Mouse (Mus musculus) intestine, postnatal 0 days (tissue): ENCODE results near the gene Ago3. TPM values are rescaled to one million over a fixed set of nuclear protein-coding genes. Genes with fewer than 3 reads are reported as not detected.
A peak's percentile ranks its signal among the peaks of the same experiment; 100 is the strongest.

Source experiments
- ATAC-seq: fragments of 200-750 bp; cut with Nextera tagmentation; 2 replicates; pipeline ENCODE4 v1.8.0; 2017; ENCODE audit warnings: mild to moderate bottlenecking, moderate TSS enrichment, moderate library complexity
- H3K27ac ChIP-seq: fragments of 300-500 bp; sonication (generic); 2 replicates; pipeline ENCODE4 v1.5.1; 2014; ENCODE audit warnings: mild to moderate bottlenecking, low read depth, low read length, moderate library complexity
- H3K27me3 ChIP-seq: fragments of 300-500 bp; sonication (generic); replicated peaks from 2 replicates; pipeline ENCODE4 v1.6.1; 2014; ENCODE audit warnings: low read length, mixed read lengths; ENCODE audit not compliant: control insufficient read depth, insufficient read depth
- H3K36me3 ChIP-seq: fragments of 300-500 bp; sonication (generic); 2 replicates; pipeline ENCODE4 v1.6.1; 2014; ENCODE audit warnings: mild to moderate bottlenecking, moderate library complexity; ENCODE audit not compliant: control insufficient read depth, insufficient read depth
- H3K4me1 ChIP-seq: fragments of 300-500 bp; sonication (generic); replicated peaks from 2 replicates; pipeline ENCODE4 v1.6.1; 2014; ENCODE audit warnings: antibody characterized with exemption, low read length, mixed read lengths; ENCODE audit not compliant: control insufficient read depth, insufficient read depth
- H3K4me2 ChIP-seq: fragments of 300-500 bp; sonication (generic); replicated peaks from 2 replicates; pipeline ENCODE4 v1.6.1; 2014; ENCODE audit warnings: low read depth, mild to moderate bottlenecking, moderate library complexity
- H3K4me3 ChIP-seq: fragments of 300-500 bp; sonication (generic); 2 replicates; pipeline ENCODE4 v1.5.1; 2014; ENCODE audit warnings: low read depth, low read length
- H3K9ac ChIP-seq: fragments of 300-500 bp; sonication (generic); 2 replicates; pipeline ENCODE4 v1.6.1; 2014; ENCODE audit warnings: mild to moderate bottlenecking, low read depth, low read length
- H3K9me3 ChIP-seq: fragments of 300-500 bp; sonication (generic); 2 replicates; pipeline ENCODE4 v1.6.1; 2016; ENCODE audit warnings: mixed run types; ENCODE audit not compliant: control insufficient read depth
- CTCF ChIP-seq: sonication (generic); IDR thresholded peaks from 2 replicates; pipeline ENCODE4 v1.5.1; 2016; ENCODE audit warnings: low read depth, mild to moderate bottlenecking, control low read depth, antibody characterized with exemption, moderate library complexity
- WGBS: fragments of 180-500 bp; shearing (Covaris S2); extraction: QIAGEN DNeasy Blood & Tissue Kit; methylation state at CpG from one replicate; pipeline ENCODE4 v1.1.7; 2014; 5-methylcytosine and 5-hydroxymethylcytosine counted together
- polyA plus RNA-seq: library from polyadenylated mRNA; unstranded; fragments of >200 nt; fragmentation: Nextera tagmentation; extraction: Ambion mirVana; gene quantifications from 2 replicates; pipeline ENCODE4 v1.2.1, GENCODE M21; 2015

The Ago3 gene
- polyA plus RNA-seq, 1 experiment from 2014 or later: 9.3 TPM

DNA sequence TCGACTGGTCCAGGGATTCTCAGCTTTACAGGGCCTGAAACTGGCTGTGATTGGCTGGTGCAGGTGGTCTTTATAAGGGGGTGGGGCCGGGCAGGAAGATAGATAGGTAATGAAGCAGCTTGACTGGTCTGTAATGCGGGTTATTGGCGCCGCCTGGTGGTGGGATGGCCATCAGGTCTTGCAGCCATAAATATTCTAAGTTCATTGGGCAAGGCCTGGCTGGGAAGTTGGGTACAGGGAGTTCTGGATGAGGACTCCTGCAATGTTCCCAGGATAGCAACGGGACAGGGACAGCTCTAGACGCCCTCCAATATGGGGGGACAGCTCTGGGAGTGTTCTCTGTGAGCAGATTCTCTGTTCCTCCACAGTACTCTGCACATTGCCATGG lies 119.4 kb downstream of the Ago3 start:
- Histone ChIP-seq H3K27me3 (0 out of 2 replicates have a peak, but pooled peaks cover 6% of the 10 kb centered on the region), H3K9me3 (no peaks in the 10 kb centered on the region), H3K9ac (no peak overlapping the region), H3K4me2 (peak overlapping the region; percentile 54), H3K4me1 (no peaks in the 10 kb centered on the region; the same call in 1 of the 2 replicates), H3K4me3 (peak overlapping the region; percentile 17; the same call in 1 of the 2 replicates), H3K36me3 (no peaks in the 10 kb centered on the region; the same call in 1 of the 2 replicates), H3K27ac (no peak overlapping the region)
- under 1% methylated on average over 7 of the region's 7 CpGs for WGBS
- TF ChIP-seq CTCF: peak; percentile 86
- peak; percentile 61 for ATAC-seq

DNA sequence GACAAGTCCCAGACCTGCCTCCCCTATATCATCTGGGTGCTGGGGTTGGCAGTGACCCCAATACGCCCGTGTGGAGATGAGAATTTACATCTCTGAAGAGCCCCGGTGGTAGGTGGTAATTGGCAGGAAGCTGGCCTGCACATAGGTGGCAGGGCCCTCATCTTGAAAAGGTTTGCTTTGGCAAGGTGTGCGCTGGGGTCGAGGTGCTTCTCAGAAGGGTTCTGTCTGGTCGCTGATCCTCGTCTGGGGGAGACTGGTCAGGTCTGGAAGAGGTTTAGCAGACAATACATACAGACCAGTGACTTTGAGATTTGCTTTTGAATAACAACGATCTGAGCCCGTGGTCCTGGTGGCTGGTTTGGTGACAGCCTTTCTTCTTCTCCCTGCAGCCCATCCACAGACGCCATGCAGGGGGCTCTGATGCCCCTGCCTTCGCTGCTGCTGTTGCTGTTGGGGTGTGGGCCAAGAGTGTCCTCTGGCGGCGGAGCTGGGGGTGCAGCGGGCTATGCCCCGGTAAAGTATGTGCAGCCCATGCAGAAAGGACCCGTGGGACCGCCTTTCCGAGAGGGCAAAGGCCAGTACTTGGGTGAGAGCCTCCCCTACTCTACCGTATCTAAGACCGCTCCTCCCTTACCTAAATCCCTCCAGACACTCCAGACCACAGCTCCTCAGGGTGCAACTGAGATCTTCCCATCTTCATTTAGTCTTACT lies 120.0 kb downstream of the Ago3 start:
- TF ChIP-seq CTCF: no peak; the same call in 1 of the 2 replicates
- Histone ChIP-seq H3K4me2 (peak overlapping the region; percentile 54), H3K4me3 (peak overlapping the region; percentile 17; the same call in 1 of the 2 replicates), H3K9me3 (no peaks in the 10 kb centered on the region), H3K27me3 (0 out of 2 replicates have a peak, but pooled peaks cover 6% of the 10 kb centered on the region), H3K36me3 (no peaks in the 10 kb centered on the region), H3K27ac (no peak overlapping the region), H3K9ac (no peak overlapping the region), H3K4me1 (no peaks in the 10 kb centered on the region; the same call in 1 of the 2 replicates)
- ATAC-seq: 0 out of 2 replicates have a peak, but pooled peaks have one; percentile 6
- 15% methylated on average over 20 of the region's 20 CpGs for WGBS

DNA sequence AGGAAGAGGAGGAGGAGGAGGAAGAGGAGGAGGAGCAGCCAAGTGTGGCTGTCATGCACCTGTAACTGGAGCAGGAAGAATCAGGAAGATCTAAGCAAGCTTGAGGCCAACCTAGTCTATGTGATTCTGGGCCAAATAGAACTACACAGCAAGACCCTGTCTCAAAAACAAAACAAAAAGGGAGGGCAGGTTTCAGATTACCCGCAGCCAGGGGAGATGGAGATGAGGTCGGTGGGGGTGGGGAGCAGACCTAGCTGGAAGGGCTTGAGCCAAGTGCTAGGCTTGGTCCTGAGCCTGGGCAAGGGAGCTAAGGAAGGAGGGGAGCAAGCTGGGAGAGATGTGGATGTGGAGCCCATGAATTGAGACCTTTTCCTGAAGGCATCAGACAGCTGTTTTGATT lies 122.5 kb downstream of the Ago3 start:
- no peak for TF ChIP-seq CTCF
- WGBS: 20% methylated on average over 2 of the region's 2 CpGs

DNA sequence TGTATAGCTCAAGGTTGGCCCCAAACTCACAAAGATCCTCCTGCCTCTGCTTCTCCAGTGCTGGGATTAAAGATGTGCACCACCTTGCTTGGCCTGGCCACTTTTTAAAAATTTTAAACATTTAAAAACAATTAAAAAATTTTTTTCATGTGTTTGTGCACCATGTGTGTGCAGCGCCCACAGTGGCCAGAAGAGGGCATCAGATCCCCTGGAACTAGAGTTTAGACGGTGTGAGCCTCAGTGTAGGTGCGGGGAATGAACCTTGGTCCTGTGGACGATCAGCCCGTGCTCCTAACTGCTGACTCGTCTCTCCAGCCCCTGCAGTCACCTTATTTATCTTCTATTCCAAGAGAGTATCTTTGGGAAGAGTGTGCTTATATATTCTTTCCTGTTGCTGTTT lies 123.3 kb downstream of the Ago3 start:
- no peak overlapping the region for H3K27ac ChIP-seq
- H3K9me3 ChIP-seq: no peaks in the 10 kb centered on the region
- no peaks in the 10 kb centered on the region for H3K36me3 ChIP-seq
- no peak for ATAC-seq
- peaks cover 27% of the 10 kb centered on the region for H3K27me3 ChIP-seq
- peaks cover 5% of the 10 kb centered on the region; the same call in 1 of the 2 replicates for H3K4me1 ChIP-seq
- H3K4me3 ChIP-seq: no peak overlapping the region
- no peak overlapping the region for H3K4me2 ChIP-seq
- WGBS: 92% methylated on average over 6 of the region's 6 CpGs
- 0 out of 2 replicates have a peak, but pooled peaks have one; percentile 25 for TF ChIP-seq CTCF
- no peak overlapping the region for H3K9ac ChIP-seq

More for the DNA sequence above, 122.5 kb downstream of the Ago3 start:
- Histone ChIP-seq H3K4me3 (no peak overlapping the region), H3K27me3 (peaks cover 19% of the 10 kb centered on the region; the same call in 1 of the 2 replicates), H3K9me3 (no peaks in the 10 kb centered on the region), H3K4me2 (no peak overlapping the region), H3K27ac (no peak overlapping the region), H3K36me3 (no peaks in the 10 kb centered on the region), H3K9ac (no peak overlapping the region), H3K4me1 (no peaks in the 10 kb centered on the region; the same call in 1 of the 2 replicates)
- no peak for ATAC-seq

DNA sequence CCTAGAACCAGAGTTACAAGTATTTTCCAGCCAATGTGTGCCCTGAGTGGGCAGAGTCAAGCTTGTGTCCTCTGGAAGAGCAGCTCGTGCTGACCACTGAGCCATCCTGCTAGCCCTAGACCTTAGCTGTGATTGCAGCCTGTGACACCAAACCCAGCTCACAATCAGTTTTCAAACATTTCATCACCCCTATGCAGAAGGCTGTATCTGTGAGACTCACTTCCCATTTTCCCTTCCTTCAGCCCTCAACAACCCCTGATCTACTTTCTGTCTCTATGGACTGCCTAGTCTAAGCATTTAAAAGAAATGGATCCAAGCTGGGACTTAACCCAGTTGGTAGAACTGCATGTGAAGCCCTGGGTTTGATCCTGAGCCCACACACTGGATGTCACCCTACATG lies 123.9 kb downstream of the Ago3 start:
- no peak for ATAC-seq
- Histone ChIP-seq H3K27me3 (peaks cover 33% of the 10 kb centered on the region), H3K4me1 (peaks cover 8% of the 10 kb centered on the region; the same call in 1 of the 2 replicates), H3K36me3 (no peaks in the 10 kb centered on the region), H3K9me3 (no peaks in the 10 kb centered on the region), H3K4me2 (no peak overlapping the region), H3K27ac (no peak overlapping the region), H3K4me3 (no peak overlapping the region), H3K9ac (no peak overlapping the region)
- TF ChIP-seq CTCF: no peak
- 92% methylated on average over 1 of the region's 1 CpGs for WGBS

DNA sequence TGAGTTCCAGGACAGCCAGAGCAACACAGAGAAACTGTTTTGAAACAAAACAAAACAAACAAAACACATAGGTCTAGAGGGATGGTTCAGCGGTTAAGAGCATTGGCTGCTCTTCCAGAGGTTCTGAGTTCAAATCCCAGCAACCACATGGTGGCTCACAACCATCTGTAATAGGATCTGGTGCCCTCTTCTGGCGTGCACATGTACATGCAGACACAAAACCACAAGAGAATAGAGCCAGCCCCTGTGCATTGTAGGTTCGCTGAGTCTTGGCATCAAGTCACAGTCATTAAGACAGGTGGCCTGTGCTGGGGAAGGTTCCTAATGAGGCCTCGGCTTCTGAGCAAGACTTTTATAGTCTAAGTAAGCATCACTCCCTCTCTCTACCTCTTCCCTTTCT lies 125.5 kb downstream of the Ago3 start:
- Histone ChIP-seq H3K9me3 (no peaks in the 10 kb centered on the region), H3K4me1 (peaks cover 8% of the 10 kb centered on the region; the same call in 1 of the 2 replicates), H3K4me3 (no peak overlapping the region), H3K4me2 (no peak overlapping the region), H3K27me3 (peaks cover 35% of the 10 kb centered on the region), H3K9ac (no peak overlapping the region), H3K27ac (no peak overlapping the region), H3K36me3 (no peaks in the 10 kb centered on the region)
- 64% methylated on average over 4 of the region's 4 CpGs for WGBS
- TF ChIP-seq CTCF: peak; percentile 59
- no peak for ATAC-seq
